Mouse (Mus musculus) heart, adult 2 months (tissue): ENCODE results near the gene Btbd10.

Source experiments
- CTCF ChIP-seq: fragments of 200-600 bp; IDR thresholded peaks from 2 replicates; pipeline ENCODE4 v1.8.1; 2022; ENCODE audit warnings: antibody characterized with exemption, mild to moderate bottlenecking, moderate library complexity
- EP300 ChIP-seq: fragments of 200-500 bp; IDR thresholded peaks from 2 replicates; pipeline ENCODE4 v1.6.1; 2011; ENCODE audit warnings: low read depth, low read length, control low read depth; ENCODE audit not compliant: insufficient read depth

DNA sequence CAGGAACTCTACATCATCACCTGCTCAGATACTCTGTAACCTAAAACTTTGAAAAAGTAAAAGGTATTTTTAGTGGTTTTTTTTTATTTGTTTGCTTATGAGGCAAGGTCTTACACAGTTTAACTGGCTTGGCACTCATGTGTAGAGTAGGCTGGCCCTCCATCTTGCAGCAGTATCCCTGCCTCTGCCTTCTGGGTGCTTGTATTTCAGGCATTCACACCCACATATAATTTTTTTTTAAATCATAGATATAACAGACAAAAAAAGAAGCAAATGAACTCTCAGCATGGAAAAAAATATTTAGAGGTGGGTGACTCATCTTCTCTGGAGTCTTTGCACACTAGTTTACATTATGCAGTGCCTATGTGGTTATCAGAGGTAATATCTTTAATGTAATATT lies 28.9 kb upstream of the Btbd10 start:
- no peak for TF ChIP-seq EP300
- no peak for TF ChIP-seq CTCF
